Mouse (Mus musculus): ENCODE measurements around the gene Macf1.

GRCm38 (mm10) chr4:123627683-123628082 lies 56.5 kb downstream of the Macf1 start:
- TF ChIP-seq CTCF (IDR thresholded peaks at IDR 0.05; ENCODE audit: low read depth, low read length) (no peak), POLR2A (IDR thresholded peaks at IDR 0.05; ENCODE audit: insufficient read depth, low read length) (no peak)

All from ES-Bruce4 (cell line).